Mouse (Mus musculus) cerebellum, postnatal 4 days (tissue): ENCODE results near the gene Galnt4.
"Not testable (repeated sequence)": the region's sequence is repeated elsewhere in the genome, so short reads cannot be mapped to it uniquely, and the experiment has no call there.

Experiments
- DNase-seq, 2 experiments: peaks; one replicate each; pipeline ENCODE4 v3.0.0; 2022; ENCODE audit warnings: low spot score in 2 of 2, mixed read lengths in 1 of 2

Gene Galnt4

GRCm38 (mm10) chr10:99156808-99157207 is 48.8 kb downstream of the Galnt4 start:
- no peak for DNase-seq

DNA sequence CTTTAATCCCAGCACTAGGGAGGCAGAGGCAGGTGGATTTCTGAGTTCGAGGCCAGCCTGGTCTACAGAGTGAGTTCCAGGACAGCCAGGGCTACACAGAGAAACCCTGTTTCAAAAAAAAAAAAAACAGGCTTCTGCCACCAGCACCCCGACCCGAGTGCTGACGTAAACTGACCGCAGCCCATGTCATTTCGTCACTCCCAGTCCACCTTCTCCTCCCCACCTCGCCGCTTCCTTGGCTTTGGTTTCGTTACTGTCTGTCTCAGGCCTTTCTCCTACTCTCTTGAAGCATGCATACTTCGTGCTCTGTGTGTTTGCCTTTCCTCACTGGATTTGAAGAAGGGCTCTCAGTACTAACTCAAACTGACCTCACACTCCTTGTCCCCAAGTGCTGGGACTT is 49.7 kb downstream of the Galnt4 start:
- not testable (repeated sequence) for DNase-seq

GRCm38 (mm10) chr10:99161987-99162582 is 54.1 kb downstream of the Galnt4 start:
- no peak for DNase-seq
